Mouse (Mus musculus): ENCODE data around the gene Tssc4. TPM values are rescaled to one million over a fixed set of nuclear protein-coding genes. Genes with fewer than 3 reads are reported as not detected.

Tssc4 gene
- polyA plus RNA-seq, 1 experiment from 2014 or later: 59.8 TPM

DNA sequence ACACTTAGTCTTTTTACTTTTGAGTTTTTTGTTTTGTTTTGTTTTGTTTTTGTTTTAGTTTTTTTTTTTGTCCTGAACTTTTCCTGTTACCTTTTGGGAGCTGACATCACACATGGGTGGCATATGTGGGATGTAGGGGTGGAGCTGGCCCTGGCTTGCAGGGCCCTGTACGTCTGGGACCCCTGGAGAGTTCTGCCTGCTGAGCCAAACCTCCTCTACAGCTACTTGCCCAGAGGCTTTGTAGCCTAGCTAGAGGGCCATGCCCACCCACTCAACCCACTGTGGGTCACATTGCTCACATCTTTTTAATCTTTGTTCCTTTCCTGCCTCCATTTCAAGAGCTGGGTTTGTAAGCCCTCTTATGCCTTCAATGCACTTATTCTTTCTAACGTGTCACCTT lies 1.6 kb upstream of the Tssc4 start:
- no peak overlapping the region for H3K9ac ChIP-seq (replicated peaks; ENCODE audit: low read length)
- WGBS: 79% methylated on average over 2 of the region's 2 CpGs
- no peak overlapping the region for H3K4me2 ChIP-seq (ENCODE audit: low read depth, low read length)
- peaks cover 7% of the 10 kb centered on the region for H3K36me3 ChIP-seq (replicated peaks; ENCODE audit: control insufficient read depth, insufficient read depth, low read depth, low read length)
- H3K4me3 ChIP-seq (ENCODE audit: low read depth, low read length): no peak overlapping the region
- H3K27ac ChIP-seq (replicated peaks; ENCODE audit: low read depth, low read length): no peak overlapping the region
- H3K9me3 ChIP-seq (replicated peaks; ENCODE audit: control insufficient read depth, low read length): no peaks in the 10 kb centered on the region
- H3K27me3 ChIP-seq (ENCODE audit: control insufficient read depth, insufficient read depth, low read length): no peaks in the 10 kb centered on the region
- DNase-seq (ENCODE audit: low spot score) (no peak), ATAC-seq (replicated peaks; ENCODE audit: insufficient number of reproducible peaks, low FRiP score, low TSS enrichment, low read depth) (no peak)
- peaks cover 6% of the 10 kb centered on the region for H3K4me1 ChIP-seq (ENCODE audit: control insufficient read depth, insufficient read depth, low read length)

DNA sequence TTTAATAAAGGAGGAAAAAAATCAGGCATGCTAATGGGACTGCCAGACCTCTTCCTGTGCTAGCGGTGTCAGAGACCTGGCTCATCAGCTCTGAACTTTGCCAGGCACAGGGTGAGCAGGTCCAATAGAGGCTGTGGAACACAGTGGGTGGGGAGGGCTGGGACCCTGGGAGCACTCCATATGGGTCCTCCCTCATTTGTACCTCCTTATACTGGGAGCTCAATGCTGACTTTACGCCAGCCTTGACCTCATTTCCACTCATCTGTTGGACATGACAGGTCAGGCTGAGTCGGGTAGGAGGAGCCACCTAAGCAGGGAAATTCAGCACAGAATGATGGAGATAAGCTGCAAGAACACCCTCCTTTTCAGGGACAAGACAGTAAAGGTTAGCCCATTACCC lies 1.2 kb upstream of the Tssc4 start:
- DNase-seq (ENCODE audit: low spot score): no peak
- no peak overlapping the region; the same call in 1 of the 2 replicates for H3K4me3 ChIP-seq (ENCODE audit: low read depth, low read length)
- peaks cover 7% of the 10 kb centered on the region for H3K36me3 ChIP-seq (replicated peaks; ENCODE audit: control insufficient read depth, insufficient read depth, low read depth, low read length)
- H3K9me3 ChIP-seq (replicated peaks; ENCODE audit: control insufficient read depth, low read length): no peaks in the 10 kb centered on the region
- H3K27me3 ChIP-seq (ENCODE audit: control insufficient read depth, insufficient read depth, low read length): no peaks in the 10 kb centered on the region
- ATAC-seq (replicated peaks; ENCODE audit: insufficient number of reproducible peaks, low FRiP score, low TSS enrichment, low read depth): no peak
- H3K4me2 ChIP-seq (ENCODE audit: low read depth, low read length): peak overlapping the region; percentile 39; the same call in 1 of the 2 replicates
- no peak overlapping the region; the same call in 1 of the 2 replicates for H3K9ac ChIP-seq (replicated peaks; ENCODE audit: low read length)
- peaks cover 6% of the 10 kb centered on the region for H3K4me1 ChIP-seq (ENCODE audit: control insufficient read depth, insufficient read depth, low read length)
- WGBS: 89% methylated on average over 3 of the region's 3 CpGs
- H3K27ac ChIP-seq (replicated peaks; ENCODE audit: low read depth, low read length): peak overlapping the region; percentile 78

DNA sequence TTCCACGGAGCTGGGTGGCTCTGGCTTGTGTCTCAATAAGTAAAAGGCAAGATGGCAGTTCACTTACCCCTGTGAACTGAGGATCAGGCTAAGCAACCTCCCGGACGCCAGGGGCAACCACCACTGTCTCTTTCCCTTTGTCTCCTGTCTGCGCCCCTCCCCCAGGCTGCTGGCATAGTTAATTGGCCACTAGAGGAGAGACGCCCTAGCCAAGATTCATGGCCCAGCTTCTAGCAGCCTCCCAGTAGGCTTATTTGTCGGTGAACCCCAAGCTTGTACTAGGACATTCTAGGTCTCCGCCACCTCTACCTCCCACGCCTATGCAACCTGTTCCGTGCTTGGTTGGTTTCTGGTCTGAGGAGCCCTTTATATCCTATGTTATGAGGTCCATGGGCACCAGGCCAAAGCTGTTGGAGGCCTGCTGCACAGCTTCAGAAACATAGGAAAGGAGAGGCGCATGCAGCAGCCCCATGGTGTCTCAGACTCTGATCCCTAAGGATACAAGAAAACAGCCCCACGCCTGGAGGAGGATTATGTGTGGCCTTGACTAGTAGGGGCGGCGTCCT lies 650 bp upstream of the Tssc4 start:
- DNase-seq (ENCODE audit: low spot score): peak; percentile 25
- H3K36me3 ChIP-seq (replicated peaks; ENCODE audit: control insufficient read depth, insufficient read depth, low read depth, low read length): peaks cover 5% of the 10 kb centered on the region
- H3K4me1 ChIP-seq (ENCODE audit: control insufficient read depth, insufficient read depth, low read length): peaks cover 6% of the 10 kb centered on the region
- H3K4me2 ChIP-seq (ENCODE audit: low read depth, low read length): peak overlapping the region; percentile 39
- H3K9ac ChIP-seq (replicated peaks; ENCODE audit: low read length): peak overlapping the region; percentile 52
- no peak; the same call in 1 of the 2 replicates for ATAC-seq (replicated peaks; ENCODE audit: insufficient number of reproducible peaks, low FRiP score, low TSS enrichment, low read depth)
- no peaks in the 10 kb centered on the region for H3K9me3 ChIP-seq (replicated peaks; ENCODE audit: control insufficient read depth, low read length)
- peak overlapping the region; percentile 78 for H3K27ac ChIP-seq (replicated peaks; ENCODE audit: low read depth, low read length)
- peak overlapping the region; percentile 33 for H3K4me3 ChIP-seq (ENCODE audit: low read depth, low read length)
- WGBS: 51% methylated on average over 13 of the region's 13 CpGs
- no peaks in the 10 kb centered on the region for H3K27me3 ChIP-seq (ENCODE audit: control insufficient read depth, insufficient read depth, low read length)

DNA sequence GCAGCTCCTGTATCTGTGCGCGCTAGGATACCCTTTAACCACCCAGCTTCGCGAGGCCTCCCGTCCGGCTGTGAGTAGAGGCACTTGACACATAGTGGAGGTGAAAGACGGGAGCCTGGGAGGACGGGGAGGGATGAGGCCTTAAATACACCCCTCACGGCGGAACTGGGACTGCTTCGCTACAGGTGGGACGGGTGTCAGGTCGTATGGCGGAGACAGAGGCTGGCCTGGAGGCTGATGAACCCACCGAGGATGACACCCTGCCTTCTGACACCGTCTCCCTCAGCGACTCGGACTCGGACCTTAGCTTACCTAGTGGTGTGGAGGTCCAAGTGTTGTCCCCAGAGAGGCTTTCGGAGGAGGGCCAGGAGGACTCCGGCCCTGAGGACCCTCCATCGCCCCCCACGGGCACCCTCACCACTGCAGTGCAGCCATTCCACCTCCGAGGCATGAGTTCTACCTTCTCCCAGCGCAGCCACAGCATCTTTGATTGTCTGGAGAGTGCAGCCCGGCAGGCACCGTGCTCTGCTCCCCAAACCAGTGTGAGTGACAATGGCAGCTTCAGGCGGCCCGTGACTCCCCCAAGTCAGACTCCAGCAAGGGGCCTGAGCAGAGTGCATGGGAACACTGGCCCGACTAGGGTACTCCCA lies 827 bp downstream of the Tssc4 start:
- Histone ChIP-seq H3K27ac (replicated peaks; ENCODE audit: low read depth, low read length) (no peak overlapping the region; the same call in 1 of the 2 replicates), H3K9ac (replicated peaks; ENCODE audit: low read length) (peak overlapping the region; percentile 90), H3K4me2 (ENCODE audit: low read depth, low read length) (peak overlapping the region; percentile 86), H3K4me1 (ENCODE audit: control insufficient read depth, insufficient read depth, low read length) (peaks cover 6% of the 10 kb centered on the region), H3K9me3 (replicated peaks; ENCODE audit: control insufficient read depth, low read length) (no peaks in the 10 kb centered on the region), H3K36me3 (replicated peaks; ENCODE audit: control insufficient read depth, insufficient read depth, low read depth, low read length) (peaks cover 5% of the 10 kb centered on the region), H3K4me3 (ENCODE audit: low read depth, low read length) (peak overlapping the region; percentile 87), H3K27me3 (ENCODE audit: control insufficient read depth, insufficient read depth, low read length) (no peaks in the 10 kb centered on the region)
- no peak for DNase-seq (ENCODE audit: low spot score)
- 13% methylated on average over 30 of the region's 30 CpGs for WGBS
- no peak for ATAC-seq (replicated peaks; ENCODE audit: insufficient number of reproducible peaks, low FRiP score, low TSS enrichment, low read depth)

DNA sequence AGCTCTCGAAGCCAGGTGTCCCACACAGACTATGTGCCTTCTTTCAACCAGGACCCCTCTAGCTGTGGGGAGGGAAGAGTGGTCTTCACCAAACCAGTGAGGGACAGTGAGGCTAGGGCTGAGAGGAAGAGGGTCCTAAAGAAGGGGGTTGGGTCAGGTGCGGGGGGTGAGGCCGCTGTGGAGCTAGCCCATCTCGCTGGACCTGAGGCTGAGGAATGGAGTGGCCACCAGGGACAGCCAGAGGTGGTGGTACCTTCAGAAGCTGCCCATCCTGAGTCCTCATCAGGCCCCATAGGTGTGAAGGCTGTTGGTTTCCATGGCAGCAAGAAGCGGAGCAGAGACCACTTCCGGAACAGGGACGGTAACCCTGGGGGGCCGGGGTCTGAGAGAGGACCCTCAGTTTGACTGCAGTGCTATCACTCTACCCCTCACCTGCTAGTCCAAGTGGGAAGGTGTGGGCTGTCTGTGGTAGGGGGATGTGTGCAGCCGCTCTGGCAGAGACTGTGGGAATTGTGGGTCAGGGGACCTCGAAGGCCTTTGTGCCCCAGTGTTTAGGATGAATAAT lies 1.5 kb downstream of the Tssc4 start:
- peaks cover 6% of the 10 kb centered on the region for H3K4me1 ChIP-seq (ENCODE audit: control insufficient read depth, insufficient read depth, low read length)
- no peaks in the 10 kb centered on the region for H3K9me3 ChIP-seq (replicated peaks; ENCODE audit: control insufficient read depth, low read length)
- peak overlapping the region; percentile 90 for H3K9ac ChIP-seq (replicated peaks; ENCODE audit: low read length)
- ATAC-seq (replicated peaks; ENCODE audit: insufficient number of reproducible peaks, low FRiP score, low TSS enrichment, low read depth) (no peak), DNase-seq (ENCODE audit: low spot score) (no peak)
- H3K4me3 ChIP-seq (ENCODE audit: low read depth, low read length): peak overlapping the region; percentile 87
- peaks cover 5% of the 10 kb centered on the region for H3K36me3 ChIP-seq (replicated peaks; ENCODE audit: control insufficient read depth, insufficient read depth, low read depth, low read length)
- 89% methylated on average over 10 of the region's 10 CpGs for WGBS
- no peaks in the 10 kb centered on the region for H3K27me3 ChIP-seq (ENCODE audit: control insufficient read depth, insufficient read depth, low read length)
- H3K4me2 ChIP-seq (ENCODE audit: low read depth, low read length): peak overlapping the region; percentile 86
- H3K27ac ChIP-seq (replicated peaks; ENCODE audit: low read depth, low read length): no peak overlapping the region

DNA sequence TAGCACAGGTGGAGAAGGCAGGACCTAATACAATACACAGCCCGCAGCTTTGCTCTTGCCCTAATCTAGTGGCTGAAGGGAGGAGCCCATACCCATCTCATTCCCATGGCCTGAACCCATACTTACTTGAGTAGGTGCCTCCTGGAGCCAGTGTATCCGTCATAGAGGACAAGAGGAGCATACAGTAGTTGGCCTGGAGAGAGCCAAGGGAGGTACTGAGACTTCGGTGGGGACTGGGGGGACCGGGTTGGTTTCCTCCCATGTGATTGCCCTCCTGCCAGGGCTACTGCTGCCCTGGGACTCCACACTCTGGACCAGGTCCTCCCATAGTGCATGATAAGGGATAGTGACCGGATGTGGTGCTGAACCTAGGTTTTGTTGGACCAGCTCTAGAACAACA lies 3.6 kb downstream of the Tssc4 start:
- Histone ChIP-seq H3K4me3 (ENCODE audit: low read depth, low read length) (no peak overlapping the region), H3K4me1 (ENCODE audit: control insufficient read depth, insufficient read depth, low read length) (peaks cover 6% of the 10 kb centered on the region), H3K9me3 (replicated peaks; ENCODE audit: control insufficient read depth, low read length) (no peaks in the 10 kb centered on the region), H3K36me3 (replicated peaks; ENCODE audit: control insufficient read depth, insufficient read depth, low read depth, low read length) (no peaks in the 10 kb centered on the region), H3K4me2 (ENCODE audit: low read depth, low read length) (no peak overlapping the region), H3K27me3 (ENCODE audit: control insufficient read depth, insufficient read depth, low read length) (no peaks in the 10 kb centered on the region), H3K27ac (replicated peaks; ENCODE audit: low read depth, low read length) (no peak overlapping the region), H3K9ac (replicated peaks; ENCODE audit: low read length) (no peak overlapping the region)
- ATAC-seq (replicated peaks; ENCODE audit: insufficient number of reproducible peaks, low FRiP score, low TSS enrichment, low read depth) (no peak), DNase-seq (ENCODE audit: low spot score) (no peak)
- WGBS: 84% methylated on average over 5 of the region's 5 CpGs

DNA sequence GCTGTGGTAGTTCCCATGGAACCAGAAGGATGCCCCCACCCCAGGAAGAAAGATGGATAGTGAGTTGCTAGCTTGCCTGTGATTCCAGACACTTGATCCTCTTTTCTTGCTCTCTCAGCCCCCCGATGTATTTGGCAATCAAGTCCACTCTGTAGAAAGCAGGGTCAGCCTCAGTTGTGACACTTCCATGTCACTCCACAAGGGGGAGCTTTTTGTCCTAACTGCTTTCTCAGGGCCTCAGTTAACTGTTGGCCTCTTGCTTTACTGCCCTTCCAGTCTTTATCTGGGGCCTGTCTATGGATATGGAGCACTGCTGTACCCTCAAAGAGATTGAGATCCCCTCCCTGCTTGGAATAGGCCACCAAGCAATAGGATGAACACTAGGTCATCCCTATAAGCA lies 4.0 kb downstream of the Tssc4 start:
- H3K9me3 ChIP-seq (replicated peaks; ENCODE audit: control insufficient read depth, low read length): no peaks in the 10 kb centered on the region

DNA sequence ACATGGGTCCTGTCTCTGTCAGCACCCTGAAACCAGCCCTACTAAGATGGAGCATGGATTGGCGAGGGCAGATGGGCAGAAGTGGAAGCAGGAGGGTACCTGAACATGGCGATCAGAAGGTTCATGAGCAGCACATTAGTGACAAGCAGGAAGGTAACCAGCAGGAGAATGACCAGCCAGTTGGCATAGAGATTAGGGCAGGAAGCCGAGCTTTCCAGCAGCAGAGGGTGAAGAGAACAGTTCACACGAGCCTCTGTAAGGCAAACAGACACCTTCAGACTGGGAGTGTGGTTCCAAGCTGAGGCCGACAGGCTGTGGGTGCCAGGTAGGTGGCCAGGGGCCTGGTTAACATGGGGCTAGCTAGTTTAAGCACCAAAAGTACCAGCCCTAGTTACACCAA lies 6.3 kb downstream of the Tssc4 start:
- DNase-seq (ENCODE audit: low spot score) (no peak), ATAC-seq (replicated peaks; ENCODE audit: insufficient number of reproducible peaks, low FRiP score, low TSS enrichment, low read depth) (no peak)
- H3K4me3 ChIP-seq (ENCODE audit: low read depth, low read length): no peak overlapping the region
- H3K27me3 ChIP-seq (ENCODE audit: control insufficient read depth, insufficient read depth, low read length): no peaks in the 10 kb centered on the region
- no peak overlapping the region for H3K4me2 ChIP-seq (ENCODE audit: low read depth, low read length)
- H3K4me1 ChIP-seq (ENCODE audit: control insufficient read depth, insufficient read depth, low read length): peaks cover 3% of the 10 kb centered on the region
- H3K36me3 ChIP-seq (replicated peaks; ENCODE audit: control insufficient read depth, insufficient read depth, low read depth, low read length): no peaks in the 10 kb centered on the region
- H3K9me3 ChIP-seq (replicated peaks; ENCODE audit: control insufficient read depth, low read length): no peaks in the 10 kb centered on the region
- WGBS: 78% methylated on average over 5 of the region's 5 CpGs
- H3K27ac ChIP-seq (replicated peaks; ENCODE audit: low read depth, low read length): no peak overlapping the region
- no peak overlapping the region for H3K9ac ChIP-seq (replicated peaks; ENCODE audit: low read length)

More for the DNA sequence above, 4.0 kb downstream of the Tssc4 start:
- WGBS: 56% methylated on average over 1 of the region's 1 CpGs
- Histone ChIP-seq H3K36me3 (replicated peaks; ENCODE audit: control insufficient read depth, insufficient read depth, low read depth, low read length) (no peaks in the 10 kb centered on the region), H3K4me1 (ENCODE audit: control insufficient read depth, insufficient read depth, low read length) (peaks cover 6% of the 10 kb centered on the region), H3K27me3 (ENCODE audit: control insufficient read depth, insufficient read depth, low read length) (no peaks in the 10 kb centered on the region), H3K9ac (replicated peaks; ENCODE audit: low read length) (no peak overlapping the region), H3K4me3 (ENCODE audit: low read depth, low read length) (no peak overlapping the region), H3K27ac (replicated peaks; ENCODE audit: low read depth, low read length) (no peak overlapping the region), H3K4me2 (ENCODE audit: low read depth, low read length) (no peak overlapping the region)
- DNase-seq (ENCODE audit: low spot score): peak; percentile 59
- no peak for ATAC-seq (replicated peaks; ENCODE audit: insufficient number of reproducible peaks, low FRiP score, low TSS enrichment, low read depth)

All from embryonic facial prominence, embryonic 11.5 days (tissue).